Mouse (Mus musculus) intestine, postnatal 0 days (tissue): ENCODE measurements at regions not wholly inside any gene's neighbourhood (a gene's known extent, or its start where the extent isn't known, plus 50 kb on each side); places are given as distances from the start of the nearest gene placed in this dataset.

Experiments used
- ATAC-seq: fragments of 200-750 bp; cut with Nextera tagmentation; 2 replicates; pipeline ENCODE4 v1.8.0; 2017; ENCODE audit warnings: mild to moderate bottlenecking, moderate TSS enrichment, moderate library complexity
- H3K27ac ChIP-seq: fragments of 300-500 bp; sonication (generic); 2 replicates; pipeline ENCODE4 v1.5.1; 2014; ENCODE audit warnings: mild to moderate bottlenecking, low read depth, low read length, moderate library complexity
- H3K27me3 ChIP-seq: fragments of 300-500 bp; sonication (generic); replicated peaks from 2 replicates; pipeline ENCODE4 v1.6.1; 2014; ENCODE audit warnings: low read length, mixed read lengths; ENCODE audit not compliant: control insufficient read depth, insufficient read depth
- H3K36me3 ChIP-seq: fragments of 300-500 bp; sonication (generic); 2 replicates; pipeline ENCODE4 v1.6.1; 2014; ENCODE audit warnings: mild to moderate bottlenecking, moderate library complexity; ENCODE audit not compliant: control insufficient read depth, insufficient read depth
- H3K4me1 ChIP-seq: fragments of 300-500 bp; sonication (generic); replicated peaks from 2 replicates; pipeline ENCODE4 v1.6.1; 2014; ENCODE audit warnings: antibody characterized with exemption, low read length, mixed read lengths; ENCODE audit not compliant: control insufficient read depth, insufficient read depth
- H3K4me2 ChIP-seq: fragments of 300-500 bp; sonication (generic); replicated peaks from 2 replicates; pipeline ENCODE4 v1.6.1; 2014; ENCODE audit warnings: low read depth, mild to moderate bottlenecking, moderate library complexity
- H3K4me3 ChIP-seq: fragments of 300-500 bp; sonication (generic); 2 replicates; pipeline ENCODE4 v1.5.1; 2014; ENCODE audit warnings: low read depth, low read length
- H3K9ac ChIP-seq: fragments of 300-500 bp; sonication (generic); 2 replicates; pipeline ENCODE4 v1.6.1; 2014; ENCODE audit warnings: mild to moderate bottlenecking, low read depth, low read length
- H3K9me3 ChIP-seq: fragments of 300-500 bp; sonication (generic); 2 replicates; pipeline ENCODE4 v1.6.1; 2016; ENCODE audit warnings: mixed run types; ENCODE audit not compliant: control insufficient read depth
- CTCF ChIP-seq: sonication (generic); IDR thresholded peaks from 2 replicates; pipeline ENCODE4 v1.5.1; 2016; ENCODE audit warnings: low read depth, mild to moderate bottlenecking, control low read depth, antibody characterized with exemption, moderate library complexity
- WGBS: fragments of 180-500 bp; shearing (Covaris S2); extraction: QIAGEN DNeasy Blood & Tissue Kit; methylation state at CpG from one replicate; pipeline ENCODE4 v1.1.7; 2014; 5-methylcytosine and 5-hydroxymethylcytosine counted together

DNA sequence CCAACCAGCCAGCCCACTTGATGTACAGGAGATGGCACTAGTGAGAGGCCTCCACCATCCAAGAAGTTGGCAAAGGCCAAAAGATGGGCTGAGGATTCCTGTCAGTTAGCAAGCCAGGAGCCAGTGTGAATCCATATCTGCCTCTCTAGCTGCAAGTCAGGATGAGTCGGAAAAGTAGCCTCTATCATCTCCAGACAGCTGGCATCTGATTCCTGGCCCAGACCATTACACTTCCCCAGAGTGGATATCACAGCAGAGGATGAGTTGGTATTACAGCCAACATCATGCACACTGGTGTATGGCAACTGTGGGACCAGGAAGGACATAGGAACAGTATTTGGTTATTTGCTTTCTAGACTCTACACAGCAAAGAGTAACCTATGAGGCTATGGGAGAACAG lies 77.5 kb downstream of the Ackr3 start:
- TF ChIP-seq CTCF, result no peak
- no peak for ATAC-seq
- no peak overlapping the region for H3K4me2 ChIP-seq
- H3K27me3 ChIP-seq, result no peaks in the 10 kb centered on the region
- no peaks in the 10 kb centered on the region for H3K9me3 ChIP-seq
- 96% methylated on average over 1 of the region's 1 CpGs for WGBS
- H3K4me1 ChIP-seq, result no peaks in the 10 kb centered on the region
- H3K36me3 ChIP-seq, result no peaks in the 10 kb centered on the region
- H3K4me3 ChIP-seq, result no peak overlapping the region
- no peak overlapping the region for H3K27ac ChIP-seq
- H3K9ac ChIP-seq, result no peak overlapping the region

DNA sequence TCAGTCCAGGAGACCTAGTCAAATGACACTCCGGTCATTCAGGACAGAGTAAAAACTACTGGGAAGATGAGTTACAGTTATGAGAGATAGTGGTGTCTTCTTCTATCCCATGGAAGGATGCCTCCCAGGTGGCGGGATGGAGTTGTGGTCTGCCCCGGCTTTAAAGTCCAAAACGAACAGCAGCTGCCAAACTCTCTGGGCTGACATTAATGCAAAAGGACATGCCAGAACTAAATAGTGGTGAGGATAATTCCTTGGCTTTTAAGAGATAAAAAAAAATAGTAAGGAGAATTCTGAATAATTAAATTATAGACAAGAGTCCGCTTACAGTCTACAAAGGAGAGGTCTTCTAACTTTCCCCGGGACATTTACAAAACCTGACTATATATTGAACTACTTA lies 78.2 kb downstream of the Ackr3 start:
- Histone ChIP-seq H3K9me3 (no peaks in the 10 kb centered on the region), H3K9ac (no peak overlapping the region), H3K4me3 (no peak overlapping the region), H3K27me3 (no peaks in the 10 kb centered on the region), H3K36me3 (no peaks in the 10 kb centered on the region), H3K4me1 (no peaks in the 10 kb centered on the region), H3K27ac (no peak overlapping the region), H3K4me2 (no peak overlapping the region)
- no peak for ATAC-seq
- no peak for TF ChIP-seq CTCF
- WGBS, result 86% methylated on average over 6 of the region's 6 CpGs

DNA sequence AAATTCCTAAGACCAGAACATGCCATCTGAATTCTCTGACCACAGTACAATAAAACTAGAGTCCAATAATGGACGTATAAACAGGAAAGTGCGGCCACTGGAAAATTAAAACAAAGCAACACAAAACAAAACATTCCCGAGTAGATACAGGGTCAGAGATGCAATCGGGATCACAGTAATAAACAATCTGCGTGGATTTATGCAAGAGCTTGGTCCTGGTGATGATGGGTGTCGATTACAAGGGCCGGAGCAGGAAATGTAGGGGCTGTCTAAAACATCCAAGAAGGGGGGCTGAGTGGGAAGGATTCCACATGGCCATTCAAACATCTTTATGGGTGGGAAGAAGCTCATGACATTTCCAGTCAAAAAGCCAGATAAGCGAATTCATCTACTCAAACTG lies 78.6 kb downstream of the Ackr3 start:
- 77% methylated on average over 8 of the region's 8 CpGs for WGBS
- no peaks in the 10 kb centered on the region for H3K4me1 ChIP-seq
- no peaks in the 10 kb centered on the region for H3K9me3 ChIP-seq
- no peak for ATAC-seq
- H3K9ac ChIP-seq, result no peak overlapping the region
- H3K36me3 ChIP-seq, result no peaks in the 10 kb centered on the region
- no peak overlapping the region for H3K4me3 ChIP-seq
- no peaks in the 10 kb centered on the region for H3K27me3 ChIP-seq
- no peak for TF ChIP-seq CTCF
- H3K4me2 ChIP-seq, result no peak overlapping the region
- no peak overlapping the region for H3K27ac ChIP-seq

DNA sequence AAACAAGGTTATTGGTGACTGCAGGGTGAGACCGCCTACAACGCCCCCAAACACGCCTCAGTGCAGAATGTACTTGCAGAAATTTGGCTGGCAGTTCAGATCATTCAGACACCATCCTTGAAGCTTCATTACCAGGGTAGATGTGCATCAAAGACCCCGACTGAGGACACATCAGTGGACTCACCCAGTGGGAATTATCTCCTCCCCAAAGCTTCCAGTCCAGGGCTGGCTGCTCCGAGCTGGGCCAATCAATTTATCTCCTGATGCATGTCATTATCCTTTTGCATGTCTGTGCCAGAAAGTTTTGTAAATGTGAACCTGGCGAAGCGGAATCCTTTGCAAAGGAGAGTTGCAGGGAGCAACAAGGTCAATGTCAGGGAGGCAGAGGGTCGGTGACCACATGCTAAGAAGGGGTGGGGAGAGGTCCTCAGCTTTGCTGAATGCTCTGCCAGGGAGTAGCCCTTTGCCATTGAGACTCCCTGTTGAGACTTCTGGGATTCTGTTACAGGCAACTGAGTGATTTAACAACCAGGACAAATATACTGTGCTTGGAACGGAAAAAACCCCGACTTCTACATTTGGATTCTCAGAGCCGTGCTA lies 79.5 kb downstream of the Ackr3 start:
- no peak for TF ChIP-seq CTCF
- 57% methylated on average over 11 of the region's 11 CpGs for WGBS
- Histone ChIP-seq H3K9ac (no peak overlapping the region), H3K4me2 (no peak overlapping the region), H3K4me3 (no peak overlapping the region), H3K27me3 (no peaks in the 10 kb centered on the region), H3K36me3 (no peaks in the 10 kb centered on the region), H3K27ac (no peak overlapping the region), H3K9me3 (no peaks in the 10 kb centered on the region), H3K4me1 (no peaks in the 10 kb centered on the region)
- ATAC-seq, result no peak

DNA sequence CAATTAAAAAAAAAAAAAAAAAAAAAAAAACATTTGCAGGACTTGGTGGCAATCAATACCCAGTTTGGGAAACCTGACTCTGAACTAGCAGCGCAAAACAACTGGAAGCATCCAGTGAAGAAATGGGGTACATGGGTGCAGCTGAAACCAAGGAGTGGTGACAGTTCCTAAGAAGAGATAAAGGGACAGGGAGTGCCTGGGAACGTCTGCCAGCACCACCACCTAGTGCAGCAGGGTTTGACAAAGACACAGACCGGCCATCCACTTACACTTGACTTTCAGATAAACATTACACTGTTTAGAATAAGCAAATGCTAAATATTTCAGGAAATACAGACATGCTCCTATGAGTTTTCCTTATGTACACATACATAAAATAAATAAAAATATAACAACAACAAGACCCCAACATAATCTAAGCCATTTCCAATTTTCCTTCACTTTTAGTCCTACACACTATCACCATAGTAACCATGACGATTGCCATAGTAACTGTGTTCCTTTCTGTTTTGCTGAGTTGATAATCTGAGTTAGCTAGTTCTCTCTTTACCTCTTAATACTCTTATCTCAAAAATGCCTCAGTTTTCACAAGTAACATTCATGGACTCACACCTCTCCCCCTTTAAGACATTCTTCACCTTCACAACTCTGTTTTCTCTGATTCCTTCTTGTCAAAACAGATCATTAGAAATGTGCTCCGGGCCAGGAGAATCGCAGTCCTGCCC lies 80.3 kb downstream of the Ackr3 start:
- Histone ChIP-seq H3K36me3 (no peaks in the 10 kb centered on the region), H3K4me1 (no peaks in the 10 kb centered on the region; the same call in 1 of the 2 replicates), H3K9me3 (no peaks in the 10 kb centered on the region), H3K27ac (no peak overlapping the region), H3K9ac (no peak overlapping the region), H3K27me3 (no peaks in the 10 kb centered on the region), H3K4me3 (no peak overlapping the region), H3K4me2 (no peak overlapping the region)
- no peak for TF ChIP-seq CTCF
- no peak for ATAC-seq
- 58% methylated on average over 6 of the region's 6 CpGs for WGBS

DNA sequence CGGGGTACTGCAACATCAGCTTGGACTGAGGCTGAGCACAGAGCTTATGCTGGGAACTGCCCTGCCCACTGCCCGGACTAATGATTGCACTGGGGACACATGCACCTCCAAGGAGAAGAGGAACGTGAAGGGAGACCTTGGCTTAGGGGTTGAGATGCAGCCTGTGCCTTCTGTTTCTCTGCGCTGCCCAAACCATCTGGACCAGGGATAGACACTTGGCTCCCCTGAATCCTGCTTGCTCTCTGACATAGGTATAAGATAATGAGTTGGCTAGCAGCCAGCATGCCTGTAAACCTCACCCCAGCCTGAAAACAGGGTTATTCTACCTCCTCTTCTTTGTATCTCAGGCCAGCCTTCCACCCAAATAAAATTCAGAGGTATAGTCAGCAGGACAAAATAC lies 81.5 kb downstream of the Ackr3 start:
- no peak overlapping the region for H3K9ac ChIP-seq
- H3K4me2 ChIP-seq, result no peak overlapping the region
- H3K27me3 ChIP-seq, result no peaks in the 10 kb centered on the region
- no peak overlapping the region for H3K27ac ChIP-seq
- H3K9me3 ChIP-seq, result no peaks in the 10 kb centered on the region
- H3K4me3 ChIP-seq, result no peak overlapping the region
- WGBS, result 64% methylated on average over 4 of the region's 4 CpGs
- no peaks in the 10 kb centered on the region; the same call in 1 of the 2 replicates for H3K4me1 ChIP-seq
- H3K36me3 ChIP-seq, result no peaks in the 10 kb centered on the region
- no peak for ATAC-seq
- TF ChIP-seq CTCF, result no peak
